Mouse (Mus musculus) lung, postnatal 0 days (tissue): ENCODE measurements around the gene Lmntd1.

ENCODE experiments used
- CTCF ChIP-seq: IDR thresholded peaks from 2 replicates; pipeline ENCODE4 v1.5.1; 2016; ENCODE audit warnings: antibody characterized with exemption, mild to moderate bottlenecking
- EP300 ChIP-seq: IDR thresholded peaks from 2 replicates; pipeline ENCODE4 v1.6.1; 2016; ENCODE audit warnings: antibody characterized with exemption, mild to moderate bottlenecking, control low read depth

- TF ChIP-seq EP300 (peak; percentile 30; the same call in 1 of the 2 replicates), CTCF (peak; percentile 86)
Measured at GRCm38 (mm10) chr6:145341301-145342193, 272.6 kb downstream of the Lmntd1 start.
